Mouse (Mus musculus) cerebellum, adult 9-10 months (tissue): Measurements from ENCODE around the gene Nudt8.

ENCODE experiments used
- DNase-seq: peaks from one replicate; pipeline ENCODE4 v3.0.0; 2022

Gene Nudt8

GRCm38 (mm10) chr19:3988066-3988465 lies 12.3 kb upstream of the Nudt8 start:
- DNase-seq, result no peak

DNA sequence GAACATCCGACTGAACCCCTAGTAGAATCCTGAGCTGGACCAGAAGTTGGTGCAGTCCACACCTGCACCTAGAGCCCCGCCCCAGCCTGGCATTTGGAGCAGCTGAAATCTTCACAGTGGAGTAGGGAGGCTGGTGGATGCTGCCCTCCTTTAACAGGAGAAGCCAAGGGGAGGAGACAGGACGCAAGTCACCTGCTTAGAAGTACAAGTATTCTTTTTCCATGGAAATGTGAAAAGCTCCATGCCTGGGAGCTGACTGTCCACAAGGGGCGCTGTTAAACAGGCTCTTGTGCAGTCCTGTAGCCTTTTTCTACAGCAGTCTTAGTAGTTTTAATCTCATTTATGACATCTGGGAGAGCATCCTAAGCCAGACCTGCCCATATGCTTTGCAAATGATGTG lies 11.6 kb upstream of the Nudt8 start:
- no peak for DNase-seq

GRCm38 (mm10) chr19:3990804-3991203 lies 9.6 kb upstream of the Nudt8 start:
- DNase-seq, result no peak

DNA sequence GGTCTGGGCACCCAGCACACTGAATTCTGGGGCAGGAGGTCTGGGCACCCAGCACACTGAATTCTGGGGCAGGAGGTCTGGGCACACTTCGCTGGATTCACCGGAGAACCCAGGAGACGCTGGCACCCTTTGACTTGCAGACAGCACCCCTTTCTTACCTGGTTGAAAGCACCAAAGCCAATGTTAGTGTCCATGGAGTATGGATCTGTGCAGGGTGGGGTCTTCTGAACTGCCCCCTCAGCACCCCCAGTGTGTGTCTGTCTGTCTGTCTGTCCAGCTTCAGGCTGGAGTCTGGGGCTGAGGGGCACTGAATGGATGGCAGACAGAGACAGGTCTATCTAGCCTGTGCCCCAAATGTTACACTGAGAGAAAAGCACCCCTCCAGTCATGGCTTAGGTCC lies 8.8 kb upstream of the Nudt8 start:
- DNase-seq, result no peak

DNA sequence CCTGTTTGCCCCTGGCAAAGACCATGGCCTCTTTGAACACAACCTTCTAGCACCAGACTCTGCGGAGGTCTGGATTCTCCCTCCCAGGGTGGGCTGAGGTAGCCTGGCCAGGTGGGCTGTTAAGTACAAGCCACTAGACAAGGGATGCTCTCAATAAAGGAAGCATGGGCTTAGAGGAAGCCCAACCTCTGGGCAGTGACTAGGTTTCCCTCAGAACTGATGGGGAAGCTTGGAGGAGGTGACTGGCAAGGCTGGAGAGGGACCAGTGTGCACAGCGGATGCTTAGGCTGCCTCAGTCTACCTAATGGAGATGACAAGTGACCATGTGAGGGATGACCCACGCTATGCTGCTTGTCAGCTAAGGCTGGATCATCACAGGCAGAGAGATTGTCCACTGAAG lies 8.4 kb upstream of the Nudt8 start:
- DNase-seq, result no peak

DNA sequence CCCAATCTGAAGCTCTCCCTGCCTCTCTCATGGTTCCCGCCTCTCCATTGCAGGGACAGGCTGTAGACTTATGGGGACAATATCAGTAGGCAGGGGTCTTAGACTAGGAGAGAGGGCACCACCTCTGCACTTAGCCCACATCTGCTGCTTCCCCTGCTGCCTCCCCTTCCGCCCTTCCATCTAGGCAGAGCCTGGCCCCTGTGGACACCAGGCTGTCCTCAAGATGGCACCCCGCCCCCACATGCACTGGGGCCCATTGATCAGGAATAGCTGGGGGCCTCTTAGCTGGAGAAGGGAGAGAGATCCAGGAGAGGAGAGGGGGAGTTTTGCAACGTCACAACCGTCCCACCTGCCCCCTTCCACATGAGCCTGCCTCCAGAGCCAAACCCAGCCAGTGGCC lies 8.0 kb upstream of the Nudt8 start, which contains the start of gene Tbx10:
TSS of gene Tbx10 (plus strand) at position 337 of the 400 bp plus-strand sequence.
- DNase-seq, result no peak

DNA sequence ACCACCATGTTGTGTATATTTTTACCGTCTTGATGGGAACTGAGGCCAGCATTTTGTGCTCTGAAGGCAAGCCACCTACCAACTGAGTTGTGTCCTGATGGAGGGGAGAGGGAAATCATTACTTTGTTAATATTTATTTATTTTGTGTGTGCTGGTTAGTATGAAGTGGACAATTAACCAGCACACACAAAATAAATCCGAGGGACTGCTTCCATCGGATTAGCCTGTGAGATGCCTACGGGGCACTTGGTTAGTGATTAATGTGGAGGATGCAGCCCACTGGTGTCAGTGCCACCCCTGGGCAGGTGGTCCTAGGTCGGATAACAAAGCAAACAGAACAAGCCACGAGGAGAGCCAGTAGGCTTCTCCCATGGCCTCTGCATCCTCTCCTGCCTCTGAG lies 5.4 kb upstream of the Nudt8 start:
- no peak for DNase-seq

DNA sequence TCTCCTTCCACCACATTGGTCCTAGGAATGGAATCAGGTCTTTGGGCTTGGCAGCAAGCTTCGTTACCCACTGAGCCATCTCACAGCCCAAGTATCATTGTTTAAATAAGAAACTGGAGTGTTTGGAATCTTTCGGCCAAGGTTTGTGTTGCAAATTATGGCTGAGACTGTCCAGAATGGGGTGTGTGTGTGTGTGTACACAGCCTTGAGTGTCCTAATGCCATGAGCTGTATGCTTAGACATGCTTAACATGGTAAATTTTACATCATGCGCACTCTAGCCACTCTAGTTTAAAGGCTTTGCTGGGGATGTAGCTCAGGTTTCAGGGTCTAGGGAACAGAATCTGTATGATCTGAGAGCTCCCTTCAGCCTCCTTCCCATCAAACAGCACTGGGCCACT lies 4.9 kb upstream of the Nudt8 start:
- DNase-seq, result no peak

GRCm38 (mm10) chr19:3996106-3996505 lies 4.3 kb upstream of the Nudt8 start:
- DNase-seq, result no peak

GRCm38 (mm10) chr19:3996747-3997146 lies 3.6 kb upstream of the Nudt8 start:
- DNase-seq, result no peak

- no peak for DNase-seq
Observed at GRCm38 (mm10) chr19:3997231-3997630, 3.1 kb upstream of the Nudt8 start.

DNA sequence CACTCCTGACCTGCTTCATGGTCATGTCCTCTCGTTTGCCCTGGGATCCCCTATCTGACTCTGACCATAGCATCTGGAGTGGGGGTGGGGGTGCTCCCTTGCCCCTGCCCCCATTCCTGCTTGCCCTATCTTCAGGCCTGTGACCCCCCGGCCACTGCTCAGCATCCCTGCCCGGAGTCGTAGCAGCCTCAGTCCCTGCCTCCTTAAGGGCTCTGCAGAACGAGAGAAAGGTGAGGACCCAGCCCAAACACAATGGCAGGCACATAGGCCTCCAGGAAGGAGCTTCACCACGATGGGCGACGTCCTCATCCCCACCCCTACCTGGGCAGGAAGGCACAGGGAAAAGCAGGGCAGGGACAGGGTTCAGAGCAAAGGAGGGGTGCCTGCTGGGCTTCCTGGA lies 2.0 kb upstream of the Nudt8 start:
- peak; percentile 35 for DNase-seq

- DNase-seq, result peak; percentile 54
Observed at GRCm38 (mm10) chr19:3999121-3999730, 1.2 kb upstream of the Nudt8 start.

- peak; percentile 56 for DNase-seq
Observed at GRCm38 (mm10) chr19:4000949-4001525, 657 bp downstream of the Nudt8 start.

GRCm38 (mm10) chr19:4001752-4002151 lies 1.4 kb downstream of the Nudt8 start:
- DNase-seq, result no peak

- DNase-seq, result no peak
Observed at GRCm38 (mm10) chr19:4003112-4003511, 2.7 kb downstream of the Nudt8 start, which contains the start of gene Doc2g. Doc2g (plus strand) TSS chr19:4003313.

- DNase-seq, result no peak
Observed at GRCm38 (mm10) chr19:4003641-4004040, 3.3 kb downstream of the Nudt8 start.

DNA sequence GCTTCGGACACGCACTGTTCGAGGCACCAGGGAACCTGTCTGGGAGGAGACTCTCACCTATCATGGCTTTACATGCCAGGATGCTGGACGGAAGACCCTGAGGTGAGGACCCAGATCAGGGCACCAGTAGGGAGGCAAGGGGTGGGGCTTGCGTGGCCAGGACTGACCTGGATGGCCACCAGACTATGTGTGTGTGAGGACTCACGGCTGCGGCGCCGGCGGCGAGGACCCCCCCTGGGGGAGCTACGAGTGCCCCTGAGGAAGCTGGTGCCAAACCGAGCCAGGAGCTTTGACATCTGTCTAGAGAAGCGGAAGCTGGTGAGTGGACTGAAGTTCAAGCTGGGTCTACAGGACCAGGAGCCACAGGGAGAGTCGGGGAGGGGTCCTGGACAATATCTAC lies 4.0 kb downstream of the Nudt8 start:
- DNase-seq, result peak; percentile 36

- no peak for DNase-seq
Observed at GRCm38 (mm10) chr19:4005091-4005490, 4.7 kb downstream of the Nudt8 start.

GRCm38 (mm10) chr19:4005971-4006370 lies 5.6 kb downstream of the Nudt8 start:
- DNase-seq, result no peak

DNA sequence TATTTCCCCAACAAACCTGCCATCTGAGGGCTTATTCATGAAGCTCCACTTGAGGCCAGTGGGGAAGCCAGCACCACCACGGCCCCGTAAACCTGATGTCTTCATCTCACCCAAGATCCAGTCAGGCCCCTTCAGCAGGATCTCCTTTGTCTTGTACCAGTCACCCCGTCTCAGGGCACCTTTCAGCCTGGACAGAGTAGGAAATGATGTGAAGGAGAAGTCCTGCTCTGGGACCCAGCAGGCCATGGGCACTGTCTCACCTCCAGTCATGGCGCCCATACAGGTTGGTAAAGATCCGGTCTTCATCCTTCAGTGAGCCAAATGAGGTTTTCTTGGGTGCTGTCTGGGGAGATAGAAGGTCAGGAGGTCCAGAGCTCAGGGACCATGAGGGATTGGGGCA lies 10.7 kb downstream of the Nudt8 start:
- DNase-seq, result peak; percentile 30

- peak; percentile 99 for DNase-seq
Observed at GRCm38 (mm10) chr19:4012432-4013022, 12.1 kb downstream of the Nudt8 start, which contains the start of gene Ndufv1. Ndufv1 (minus strand) TSS chr19:4012806.

DNA sequence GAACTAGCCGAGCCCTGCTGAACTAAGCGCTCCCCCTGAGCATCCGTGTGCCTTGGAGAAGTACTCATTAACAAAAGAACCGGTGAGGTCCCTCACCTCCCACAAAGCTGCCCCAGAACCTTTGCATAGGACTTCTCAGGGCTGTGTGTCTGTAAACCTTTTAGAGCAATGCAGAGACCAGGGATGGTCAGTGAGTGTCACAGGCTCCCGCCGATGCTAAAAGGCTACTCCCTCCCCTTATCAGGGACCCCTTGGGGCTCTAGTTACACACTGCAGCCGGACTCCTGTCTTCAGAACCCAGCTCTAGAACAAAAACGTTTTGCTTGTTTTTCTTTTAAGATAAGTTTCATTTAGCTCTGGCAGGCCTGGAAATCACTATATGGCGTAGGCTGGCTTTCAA lies 12.7 kb downstream of the Nudt8 start:
- DNase-seq, result no peak

DNA sequence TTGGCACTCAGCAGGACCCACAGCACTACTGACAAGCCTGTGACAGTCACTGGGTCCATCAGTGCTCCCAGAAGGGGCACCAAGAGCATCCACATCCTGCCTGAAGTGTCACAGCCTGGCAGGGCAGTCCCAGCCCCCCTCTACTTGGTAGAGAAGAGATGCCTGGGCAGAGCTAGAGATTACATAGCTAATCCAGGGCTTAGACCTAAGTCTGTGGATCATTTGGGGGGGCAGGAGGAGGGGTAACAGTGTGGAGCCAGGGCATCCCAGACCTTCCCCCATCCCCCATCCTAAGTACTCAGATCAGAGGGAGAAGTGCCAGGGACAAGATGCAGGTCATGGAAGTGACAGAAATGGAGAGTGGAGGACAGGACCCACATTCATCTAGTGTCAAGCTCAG lies 14.4 kb downstream of the Nudt8 start:
- DNase-seq, result peak; percentile 39

DNA sequence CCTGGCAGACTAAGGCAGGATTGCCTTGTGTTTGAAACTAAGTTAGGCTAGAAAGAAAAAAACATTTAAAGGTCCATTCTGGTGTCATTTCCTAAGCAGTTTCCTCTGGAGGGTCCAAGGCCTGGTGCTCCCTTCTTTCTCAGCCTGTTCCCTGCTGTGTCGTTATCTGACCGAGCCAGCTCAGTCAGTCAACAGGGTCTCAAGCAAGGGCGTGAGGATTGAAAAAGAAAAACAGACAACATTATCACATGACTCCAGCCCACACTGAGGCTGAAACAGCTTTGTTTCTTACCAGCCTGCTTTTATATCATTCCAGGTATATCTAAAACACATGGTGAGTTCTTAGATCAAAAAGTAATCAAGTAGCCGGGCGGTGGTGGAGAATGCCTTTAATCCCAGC lies 15.3 kb downstream of the Nudt8 start:
- no peak for DNase-seq
